Mouse (Mus musculus) stomach, postnatal 0 days (tissue): ENCODE data around the gene Derl2.

ENCODE experiments used
- CTCF ChIP-seq: IDR thresholded peaks from 2 replicates; pipeline ENCODE4 v1.5.1; 2016; ENCODE audit warnings: antibody characterized with exemption, low read depth, mild to moderate bottlenecking, moderate library complexity
- EP300 ChIP-seq: optimal IDR thresholded peaks from 2 replicates; pipeline ENCODE3; 2016; ENCODE audit warnings: antibody characterized with exemption

DNA sequence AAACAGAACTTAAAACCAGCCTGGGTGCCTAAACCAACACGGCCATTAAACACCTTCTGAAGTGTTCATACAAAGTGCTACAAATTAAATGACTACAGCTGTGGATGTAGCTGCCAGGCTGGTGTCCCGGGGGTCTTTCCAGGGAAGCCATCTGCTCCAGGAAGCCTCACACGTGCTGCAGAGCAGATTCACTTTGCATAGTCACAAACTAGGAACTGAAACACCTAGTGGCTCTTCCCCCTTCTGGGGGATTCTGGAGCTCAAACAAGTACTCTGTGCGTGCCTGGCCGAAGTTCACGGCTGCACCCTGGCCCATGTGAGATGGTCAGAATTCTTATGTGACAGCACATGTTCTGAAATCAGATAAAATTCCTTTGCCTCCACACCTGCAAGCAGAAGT lies 39.4 kb downstream of the Derl2 start:
- TF ChIP-seq EP300 (no peak), CTCF (no peak)
